Mouse (Mus musculus): ENCODE measurements around the gene Hs1bp3. TPM values are rescaled to one million over a fixed set of nuclear protein-coding genes. Genes with fewer than 3 reads are reported as not detected.

Gene Hs1bp3
- polyA plus RNA-seq, 1 experiment from 2014 or later, result 30.3 TPM

DNA sequence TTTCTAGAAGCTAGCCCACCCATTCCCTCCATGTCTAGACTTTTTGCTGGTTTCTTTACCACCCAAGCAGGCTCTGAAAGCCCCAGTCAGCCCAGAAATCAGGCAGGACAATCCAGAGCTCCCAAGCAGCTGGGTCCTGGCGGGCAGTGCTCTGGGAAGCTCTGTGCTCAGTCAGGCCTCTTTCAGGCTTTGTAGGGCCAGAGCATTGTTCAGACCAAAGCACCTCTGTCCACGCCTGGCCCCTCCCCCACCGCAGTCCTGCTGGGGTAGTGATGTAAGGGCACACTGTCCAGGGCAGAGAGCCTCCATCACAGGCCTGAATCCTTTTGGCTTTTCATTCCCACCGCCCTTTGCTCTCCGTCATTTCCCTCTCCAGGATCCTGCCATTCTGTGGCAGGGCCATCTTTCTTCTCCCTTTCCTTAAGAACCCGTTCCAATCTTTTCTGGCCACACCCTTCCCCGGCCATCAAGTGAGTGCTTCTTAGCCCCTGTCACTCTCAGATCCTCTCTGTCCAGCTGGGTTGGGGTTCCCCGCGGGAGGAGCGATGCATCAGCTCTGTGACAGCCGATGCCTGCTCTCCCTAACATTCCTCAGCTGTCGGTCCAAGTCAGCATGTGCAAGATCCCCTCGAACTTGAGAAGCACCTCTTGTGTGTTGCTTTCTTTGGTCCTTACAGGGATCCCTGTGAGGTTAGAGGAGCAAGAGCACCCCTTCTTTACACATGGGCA is 26.5 kb downstream of the Hs1bp3 start:
- no peak for ATAC-seq
- Histone ChIP-seq H3K27me3 (replicated peaks; ENCODE audit: control insufficient read depth, insufficient read depth, low read length) (no peaks in the 10 kb centered on the region), H3K4me2 (ENCODE audit: low read depth, low read length) (no peak overlapping the region), H3K9ac (ENCODE audit: low read depth, low read length) (0 out of 2 replicates have a peak overlapping the region, but pooled peaks have one; percentile 7), H3K4me1 (ENCODE audit: control insufficient read depth, insufficient read depth, low read length) (peaks cover 3% of the 10 kb centered on the region; the same call in 1 of the 2 replicates), H3K9me3 (ENCODE audit: control insufficient read depth, low read length) (no peaks in the 10 kb centered on the region), H3K4me3 (ENCODE audit: low read length) (no peak overlapping the region), H3K36me3 (ENCODE audit: control insufficient read depth, insufficient read depth, low read length) (peaks cover 2% of the 10 kb centered on the region), H3K27ac (ENCODE audit: low read length) (no peak overlapping the region)
- WGBS, result 50% methylated on average over 13 of the region's 13 CpGs

DNA sequence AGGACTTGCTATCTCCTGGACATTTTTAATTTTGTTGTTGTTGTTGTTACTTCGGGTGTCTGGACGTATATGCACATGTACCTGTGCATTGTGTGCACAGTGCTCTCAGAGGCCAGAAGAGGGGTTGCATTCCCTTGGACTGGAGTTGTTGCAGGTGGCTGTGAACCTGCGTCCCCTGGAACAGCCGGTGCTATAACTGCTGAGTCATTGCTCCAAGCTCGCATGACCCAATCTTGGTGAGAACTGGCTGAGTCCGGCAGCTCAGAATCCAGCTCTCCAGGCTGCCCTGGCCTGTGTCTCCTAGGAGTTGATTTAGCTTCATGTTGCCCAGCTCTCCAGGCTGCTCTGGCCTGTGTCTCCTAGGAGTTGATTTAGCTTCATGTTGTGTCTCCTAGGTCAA is 27.8 kb downstream of the Hs1bp3 start:
- ATAC-seq, result no peak
- H3K36me3 ChIP-seq (ENCODE audit: control insufficient read depth, insufficient read depth, low read length), result peaks cover 2% of the 10 kb centered on the region
- no peak overlapping the region for H3K9ac ChIP-seq (ENCODE audit: low read depth, low read length)
- H3K4me2 ChIP-seq (ENCODE audit: low read depth, low read length), result no peak overlapping the region
- WGBS, result 82% methylated on average over 6 of the region's 6 CpGs
- peaks cover 7% of the 10 kb centered on the region for H3K4me1 ChIP-seq (ENCODE audit: control insufficient read depth, insufficient read depth, low read length)
- no peak overlapping the region for H3K27ac ChIP-seq (ENCODE audit: low read length)
- no peaks in the 10 kb centered on the region for H3K9me3 ChIP-seq (ENCODE audit: control insufficient read depth, low read length)
- H3K27me3 ChIP-seq (replicated peaks; ENCODE audit: control insufficient read depth, insufficient read depth, low read length), result no peaks in the 10 kb centered on the region
- no peak overlapping the region for H3K4me3 ChIP-seq (ENCODE audit: low read length)

DNA sequence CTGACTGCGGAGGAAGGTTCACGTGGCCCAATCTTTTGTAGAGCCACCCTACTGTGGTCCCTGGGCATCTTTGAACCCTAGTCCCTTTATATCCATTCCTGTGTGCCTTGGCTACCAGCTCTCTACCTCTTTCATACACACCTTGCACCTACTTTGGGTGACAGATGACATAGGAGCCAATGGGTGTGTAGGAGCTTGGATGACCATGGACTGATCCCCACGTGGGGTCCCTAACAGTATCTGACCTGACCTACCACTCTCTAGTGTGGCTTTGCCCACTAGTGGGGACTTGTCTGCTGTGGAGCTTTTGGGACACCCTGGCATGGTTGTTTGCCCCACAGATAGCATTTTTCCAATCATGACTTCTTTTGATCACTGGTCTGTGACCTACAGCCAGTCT is 30.1 kb downstream of the Hs1bp3 start:
- WGBS, result 96% methylated on average over 3 of the region's 3 CpGs
- Histone ChIP-seq H3K36me3 (ENCODE audit: control insufficient read depth, insufficient read depth, low read length) (peaks cover 2% of the 10 kb centered on the region), H3K9ac (ENCODE audit: low read depth, low read length) (no peak overlapping the region), H3K4me1 (ENCODE audit: control insufficient read depth, insufficient read depth, low read length) (peaks cover 4% of the 10 kb centered on the region; the same call in 1 of the 2 replicates), H3K9me3 (ENCODE audit: control insufficient read depth, low read length) (no peaks in the 10 kb centered on the region), H3K27me3 (replicated peaks; ENCODE audit: control insufficient read depth, insufficient read depth, low read length) (no peaks in the 10 kb centered on the region), H3K27ac (ENCODE audit: low read length) (no peak overlapping the region), H3K4me2 (ENCODE audit: low read depth, low read length) (no peak overlapping the region), H3K4me3 (ENCODE audit: low read length) (no peak overlapping the region)
- no peak for ATAC-seq

DNA sequence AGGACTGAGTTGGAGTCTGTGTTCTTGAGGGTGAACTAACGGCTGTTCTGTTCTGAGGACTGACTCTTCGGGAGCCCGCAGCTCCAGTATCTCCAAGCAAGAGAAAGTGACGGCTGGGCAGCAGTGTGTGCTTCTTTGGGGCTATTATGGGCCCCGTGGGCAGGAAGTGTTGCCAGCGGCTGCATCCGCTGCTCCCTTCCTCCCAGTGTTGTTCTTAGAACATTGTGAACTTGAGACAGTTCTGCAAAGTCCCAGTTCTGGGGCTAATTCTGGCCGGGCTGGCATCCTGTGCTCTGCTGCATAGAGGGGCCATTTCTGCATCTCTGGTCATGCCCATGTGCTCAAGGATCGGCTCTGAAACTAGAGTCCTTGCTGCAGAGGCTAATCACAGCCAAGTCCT is 31.7 kb downstream of the Hs1bp3 start:
- Histone ChIP-seq H3K36me3 (ENCODE audit: control insufficient read depth, insufficient read depth, low read length) (no peaks in the 10 kb centered on the region; the same call in 1 of the 2 replicates), H3K4me2 (ENCODE audit: low read depth, low read length) (no peak overlapping the region), H3K4me3 (ENCODE audit: low read length) (no peak overlapping the region), H3K9me3 (ENCODE audit: control insufficient read depth, low read length) (no peaks in the 10 kb centered on the region), H3K27me3 (replicated peaks; ENCODE audit: control insufficient read depth, insufficient read depth, low read length) (no peaks in the 10 kb centered on the region), H3K27ac (ENCODE audit: low read length) (peak overlapping the region; percentile 53; the same call in 1 of the 2 replicates), H3K9ac (ENCODE audit: low read depth, low read length) (no peak overlapping the region), H3K4me1 (ENCODE audit: control insufficient read depth, insufficient read depth, low read length) (peaks cover 15% of the 10 kb centered on the region)
- peak; percentile 34 for ATAC-seq
- 66% methylated on average over 9 of the region's 9 CpGs for WGBS

DNA sequence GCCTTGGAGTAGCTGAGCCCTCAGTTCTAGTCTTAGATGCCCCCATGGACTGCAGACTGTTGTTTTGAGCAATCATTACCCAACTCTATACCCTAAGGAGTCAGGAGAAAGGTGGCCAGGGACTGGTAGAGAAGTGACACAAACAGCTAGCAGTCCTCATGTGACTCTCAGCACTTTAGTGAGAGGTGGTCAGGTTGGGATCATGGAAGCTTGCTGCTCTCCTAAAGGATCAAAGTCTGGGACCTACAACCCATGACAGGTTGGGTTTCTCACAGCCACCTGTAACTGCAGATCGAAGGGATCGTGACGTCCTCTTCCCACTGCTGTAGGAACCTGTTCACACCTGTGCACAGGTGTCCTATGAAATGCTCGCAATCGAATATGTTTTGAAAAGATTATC is 32.3 kb downstream of the Hs1bp3 start:
- Histone ChIP-seq H3K27ac (ENCODE audit: low read length) (peak overlapping the region; percentile 53; the same call in 1 of the 2 replicates), H3K9ac (ENCODE audit: low read depth, low read length) (no peak overlapping the region), H3K4me3 (ENCODE audit: low read length) (no peak overlapping the region), H3K4me1 (ENCODE audit: control insufficient read depth, insufficient read depth, low read length) (peaks cover 15% of the 10 kb centered on the region), H3K27me3 (replicated peaks; ENCODE audit: control insufficient read depth, insufficient read depth, low read length) (no peaks in the 10 kb centered on the region), H3K36me3 (ENCODE audit: control insufficient read depth, insufficient read depth, low read length) (no peaks in the 10 kb centered on the region; the same call in 1 of the 2 replicates), H3K4me2 (ENCODE audit: low read depth, low read length) (no peak overlapping the region), H3K9me3 (ENCODE audit: control insufficient read depth, low read length) (no peaks in the 10 kb centered on the region)
- WGBS, result 95% methylated on average over 5 of the region's 5 CpGs
- no peak for ATAC-seq

DNA sequence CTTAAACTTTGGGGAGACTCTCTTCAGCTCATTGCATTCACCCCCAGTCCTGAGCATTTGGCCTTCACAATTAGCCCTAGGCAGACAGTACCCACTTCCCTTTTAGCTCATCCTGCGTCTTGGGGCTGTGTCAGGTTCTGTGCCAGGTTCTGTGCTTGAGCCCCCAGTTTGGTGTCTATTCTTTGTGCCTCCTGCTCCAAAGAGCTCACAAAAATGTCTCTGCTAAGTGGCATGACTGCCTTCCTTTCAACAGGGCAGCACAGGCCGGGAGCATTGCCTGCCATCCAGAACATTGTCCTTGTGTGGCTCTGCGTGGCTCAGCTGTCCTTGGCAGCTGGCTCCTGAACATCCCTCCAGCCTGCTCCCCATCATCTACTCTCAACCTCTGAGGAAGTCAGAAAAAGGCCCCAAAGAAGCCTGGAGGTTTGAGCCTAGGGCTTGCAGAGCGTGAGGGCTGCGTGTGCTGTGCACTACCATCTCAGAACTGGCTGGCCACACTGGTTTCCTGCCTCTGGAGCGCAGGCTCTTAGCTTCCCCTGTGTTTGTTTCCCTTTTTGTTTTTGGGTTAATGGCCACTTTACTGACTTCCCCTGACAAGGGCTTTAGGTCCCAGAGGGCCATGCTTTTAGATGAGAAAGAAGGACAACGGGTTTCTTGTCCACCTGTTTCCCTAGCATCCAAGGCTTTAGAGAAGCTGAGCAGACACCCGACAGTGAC is 34.7 kb downstream of the Hs1bp3 start:
- Histone ChIP-seq H3K9me3 (ENCODE audit: control insufficient read depth, low read length) (no peaks in the 10 kb centered on the region), H3K4me3 (ENCODE audit: low read length) (no peak overlapping the region), H3K9ac (ENCODE audit: low read depth, low read length) (no peak overlapping the region), H3K4me1 (ENCODE audit: control insufficient read depth, insufficient read depth, low read length) (peaks cover 17% of the 10 kb centered on the region), H3K4me2 (ENCODE audit: low read depth, low read length) (no peak overlapping the region), H3K27me3 (replicated peaks; ENCODE audit: control insufficient read depth, insufficient read depth, low read length) (no peaks in the 10 kb centered on the region), H3K27ac (ENCODE audit: low read length) (0 out of 2 replicates have a peak overlapping the region, but pooled peaks have one; percentile 13), H3K36me3 (ENCODE audit: control insufficient read depth, insufficient read depth, low read length) (no peaks in the 10 kb centered on the region)
- ATAC-seq, result no peak
- WGBS, result 84% methylated on average over 8 of the region's 8 CpGs

DNA sequence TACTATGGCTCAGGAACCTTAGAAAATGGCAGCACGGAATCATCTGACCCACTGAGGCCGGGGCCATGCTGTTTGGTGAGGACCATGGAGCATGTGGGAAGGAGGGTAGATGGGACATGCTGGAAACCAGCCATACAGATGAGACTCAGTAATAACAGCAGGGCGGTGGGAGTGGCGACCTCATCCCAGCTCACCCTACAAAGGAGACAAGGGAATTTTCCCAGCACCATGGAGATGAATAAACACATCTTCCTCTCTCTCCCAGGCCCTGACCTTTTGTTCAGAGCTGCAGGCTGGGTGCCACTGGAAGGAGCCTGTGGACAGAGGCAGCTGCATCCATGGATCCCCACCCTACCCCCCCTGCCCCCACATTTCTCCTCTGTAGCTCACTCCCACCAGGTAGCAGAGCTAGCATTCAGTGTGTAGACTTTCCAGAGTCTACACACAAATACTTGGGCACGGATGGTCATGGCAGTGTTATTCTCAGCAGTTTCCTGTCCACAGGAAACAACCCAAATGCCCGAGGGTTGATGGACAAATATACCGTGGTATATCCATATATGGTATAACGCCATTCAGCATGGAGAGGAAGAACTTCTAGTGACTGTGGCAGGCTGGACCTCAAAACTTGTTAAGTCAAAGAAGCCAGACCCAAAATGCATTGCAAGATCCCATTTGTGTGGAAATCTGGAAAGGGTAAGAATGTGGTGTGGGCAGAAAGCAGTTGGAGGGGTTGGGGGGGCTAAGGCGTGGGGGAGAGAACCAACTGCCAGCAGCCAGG is 35.7 kb downstream of the Hs1bp3 start:
- H3K4me2 ChIP-seq (ENCODE audit: low read depth, low read length), result no peak overlapping the region
- no peak overlapping the region; the same call in 1 of the 2 replicates for H3K27ac ChIP-seq (ENCODE audit: low read length)
- peaks cover 17% of the 10 kb centered on the region for H3K4me1 ChIP-seq (ENCODE audit: control insufficient read depth, insufficient read depth, low read length)
- no peak for ATAC-seq
- H3K27me3 ChIP-seq (replicated peaks; ENCODE audit: control insufficient read depth, insufficient read depth, low read length), result no peaks in the 10 kb centered on the region
- no peak overlapping the region for H3K4me3 ChIP-seq (ENCODE audit: low read length)
- no peaks in the 10 kb centered on the region for H3K9me3 ChIP-seq (ENCODE audit: control insufficient read depth, low read length)
- peak overlapping the region; percentile 19; the same call in 1 of the 2 replicates for H3K9ac ChIP-seq (ENCODE audit: low read depth, low read length)
- 61% methylated on average over 9 of the region's 9 CpGs for WGBS
- H3K36me3 ChIP-seq (ENCODE audit: control insufficient read depth, insufficient read depth, low read length), result no peaks in the 10 kb centered on the region

DNA sequence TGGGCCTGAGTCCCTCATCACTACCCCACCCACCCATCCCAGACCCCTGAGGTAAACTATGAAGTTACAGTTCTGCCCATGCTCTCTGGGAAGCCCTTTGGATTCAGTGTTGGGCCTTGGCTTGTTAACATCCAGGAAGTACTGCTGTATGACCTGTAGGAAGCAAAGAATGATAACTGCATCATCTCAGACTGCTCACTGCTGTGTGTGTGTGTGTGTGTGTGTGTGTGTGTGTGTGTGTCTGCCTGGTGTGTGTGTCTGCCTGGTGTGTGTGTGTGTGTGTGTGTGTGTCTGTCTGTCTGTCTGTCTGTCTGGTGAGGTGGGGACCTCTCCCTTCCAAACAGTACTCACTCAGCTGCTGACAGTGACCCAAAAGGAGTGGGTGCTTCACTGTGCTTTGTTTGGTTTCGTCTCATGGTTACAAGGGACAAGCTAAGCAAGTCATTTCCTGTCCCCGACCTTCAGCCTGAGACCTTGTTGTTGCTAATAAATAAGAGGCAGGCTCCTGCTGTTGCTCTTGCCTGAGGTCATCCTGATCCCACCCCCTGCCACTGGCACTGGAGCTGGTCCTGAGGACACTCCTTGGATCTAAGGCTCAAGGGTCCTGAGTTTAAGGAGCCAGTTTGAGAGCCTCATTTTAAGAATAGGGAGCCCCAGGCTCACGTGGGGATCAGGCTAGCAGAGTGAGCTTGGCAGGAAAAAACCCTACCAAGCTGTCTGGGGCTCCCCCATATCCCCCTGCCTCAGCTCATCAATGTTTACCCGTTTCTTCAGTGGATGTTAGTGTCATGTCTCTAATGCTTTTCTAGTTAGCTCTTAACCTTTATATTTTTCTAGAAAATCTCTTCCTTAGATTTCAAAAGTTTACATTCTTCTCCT is 38.0 kb downstream of the Hs1bp3 start:
- 39% methylated on average over 4 of the region's 4 CpGs for WGBS
- H3K4me3 ChIP-seq (ENCODE audit: low read length), result no peak overlapping the region
- ATAC-seq, result peak; percentile 57

More for the DNA sequence above, 38.0 kb downstream of the Hs1bp3 start:
- H3K36me3 ChIP-seq (ENCODE audit: control insufficient read depth, insufficient read depth, low read length), result no peaks in the 10 kb centered on the region
- H3K4me1 ChIP-seq (ENCODE audit: control insufficient read depth, insufficient read depth, low read length), result peaks cover 13% of the 10 kb centered on the region; the same call in 1 of the 2 replicates
- H3K27ac ChIP-seq (ENCODE audit: low read length), result peak overlapping the region; percentile 24; the same call in 1 of the 2 replicates
- no peaks in the 10 kb centered on the region for H3K9me3 ChIP-seq (ENCODE audit: control insufficient read depth, low read length)
- H3K27me3 ChIP-seq (replicated peaks; ENCODE audit: control insufficient read depth, insufficient read depth, low read length), result no peaks in the 10 kb centered on the region
- H3K9ac ChIP-seq (ENCODE audit: low read depth, low read length), result peak overlapping the region; percentile 30; the same call in 1 of the 2 replicates
- H3K4me2 ChIP-seq (ENCODE audit: low read depth, low read length), result no peak overlapping the region

Measured in intestine, embryonic 16.5 days (tissue).